Mouse (Mus musculus) frontal cortex, postnatal 36 days (tissue): ENCODE results near the gene Btbd11.

ENCODE experiments used
- DNase-seq, 2 experiments: peaks; one replicate each; pipeline ENCODE4 v3.0.0; 2022; ENCODE audit warnings: low spot score in 2 of 2

The Btbd11 gene

DNA sequence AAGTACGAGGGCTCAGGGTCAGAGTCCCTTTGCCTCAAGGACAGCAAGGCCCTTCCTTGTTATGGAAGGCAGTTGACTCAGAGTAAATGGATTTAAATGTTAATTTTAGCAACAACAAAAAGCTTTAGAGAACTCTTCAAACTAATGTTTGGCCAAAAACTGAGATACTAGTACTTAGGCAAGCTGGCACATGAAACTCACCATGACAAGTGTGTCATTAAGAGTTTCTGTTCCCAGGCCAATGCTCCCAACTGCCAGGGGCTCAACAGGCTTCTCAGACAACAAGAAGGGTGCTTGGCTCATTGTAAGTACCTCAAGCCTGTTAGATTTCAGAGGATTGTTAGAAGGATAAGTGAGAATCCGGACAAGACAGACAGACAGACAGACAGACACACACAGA lies 204.7 kb downstream of the Btbd11 start:
- DNase-seq = no peak

DNA sequence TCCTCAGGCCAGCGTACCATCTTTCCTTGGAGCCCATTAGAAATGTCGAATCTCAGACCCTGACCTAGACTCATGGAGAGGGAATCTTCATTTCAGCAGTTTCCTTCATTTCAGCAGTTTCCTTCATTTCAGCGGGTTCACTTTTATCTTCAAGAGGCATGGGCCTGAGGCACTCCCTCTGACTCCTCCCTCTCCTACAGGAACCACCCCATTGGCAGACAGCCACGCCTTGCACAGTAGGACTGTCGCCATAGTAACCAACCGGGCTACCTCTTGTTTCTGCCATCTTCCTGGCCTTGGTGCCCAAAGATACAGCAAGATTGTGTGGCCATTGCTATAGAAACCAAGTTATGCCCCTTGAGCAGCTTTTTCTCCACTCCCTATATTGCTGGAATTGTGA lies 205.4 kb downstream of the Btbd11 start:
- DNase-seq = no peak

DNA sequence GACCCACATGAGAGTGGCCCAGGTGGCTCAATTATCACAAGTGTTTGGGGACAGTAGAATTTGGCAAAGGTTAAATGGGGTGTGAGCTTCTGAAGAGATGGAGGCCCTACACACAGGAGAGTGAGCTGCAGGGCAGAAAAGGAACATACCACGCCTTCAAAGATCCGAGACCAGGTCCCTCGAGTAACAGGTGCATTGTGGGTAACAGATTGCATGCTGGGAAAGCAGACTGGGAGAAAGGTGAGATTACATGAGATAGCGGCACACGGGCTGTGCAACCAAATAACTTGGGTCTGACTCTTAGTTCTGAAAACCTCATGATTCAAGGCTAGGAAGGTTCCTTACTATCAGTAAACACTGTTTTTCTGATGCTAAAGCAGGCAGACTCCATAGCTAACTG lies 209.7 kb downstream of the Btbd11 start:
- no peak for DNase-seq

DNA sequence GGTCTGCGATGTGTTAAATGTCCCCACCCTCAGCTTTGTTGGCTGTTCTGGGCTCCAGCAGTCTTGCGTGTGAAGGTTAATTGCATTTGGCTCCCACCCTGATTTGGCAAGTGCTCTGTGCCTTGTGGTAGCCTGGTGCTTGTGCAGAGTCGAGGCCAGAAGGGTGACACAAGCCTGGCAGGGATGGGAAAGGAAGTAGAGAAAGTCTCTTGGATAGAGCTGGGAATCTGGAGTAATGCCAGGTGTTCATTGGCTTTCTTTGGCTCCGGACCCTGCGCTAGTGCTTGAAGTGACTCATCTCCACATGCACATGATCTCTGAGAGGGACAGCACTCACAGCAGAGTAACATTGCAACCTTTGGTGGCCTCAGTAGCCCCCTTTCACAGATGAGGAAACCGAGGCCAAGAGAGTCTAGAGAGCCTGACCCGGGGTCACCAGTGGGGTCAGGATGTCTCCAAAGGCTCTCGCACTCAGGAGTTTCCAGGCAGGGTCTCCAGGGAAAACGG lies 211.5 kb downstream of the Btbd11 start:
- DNase-seq = peak; percentile 19 to 41

DNA sequence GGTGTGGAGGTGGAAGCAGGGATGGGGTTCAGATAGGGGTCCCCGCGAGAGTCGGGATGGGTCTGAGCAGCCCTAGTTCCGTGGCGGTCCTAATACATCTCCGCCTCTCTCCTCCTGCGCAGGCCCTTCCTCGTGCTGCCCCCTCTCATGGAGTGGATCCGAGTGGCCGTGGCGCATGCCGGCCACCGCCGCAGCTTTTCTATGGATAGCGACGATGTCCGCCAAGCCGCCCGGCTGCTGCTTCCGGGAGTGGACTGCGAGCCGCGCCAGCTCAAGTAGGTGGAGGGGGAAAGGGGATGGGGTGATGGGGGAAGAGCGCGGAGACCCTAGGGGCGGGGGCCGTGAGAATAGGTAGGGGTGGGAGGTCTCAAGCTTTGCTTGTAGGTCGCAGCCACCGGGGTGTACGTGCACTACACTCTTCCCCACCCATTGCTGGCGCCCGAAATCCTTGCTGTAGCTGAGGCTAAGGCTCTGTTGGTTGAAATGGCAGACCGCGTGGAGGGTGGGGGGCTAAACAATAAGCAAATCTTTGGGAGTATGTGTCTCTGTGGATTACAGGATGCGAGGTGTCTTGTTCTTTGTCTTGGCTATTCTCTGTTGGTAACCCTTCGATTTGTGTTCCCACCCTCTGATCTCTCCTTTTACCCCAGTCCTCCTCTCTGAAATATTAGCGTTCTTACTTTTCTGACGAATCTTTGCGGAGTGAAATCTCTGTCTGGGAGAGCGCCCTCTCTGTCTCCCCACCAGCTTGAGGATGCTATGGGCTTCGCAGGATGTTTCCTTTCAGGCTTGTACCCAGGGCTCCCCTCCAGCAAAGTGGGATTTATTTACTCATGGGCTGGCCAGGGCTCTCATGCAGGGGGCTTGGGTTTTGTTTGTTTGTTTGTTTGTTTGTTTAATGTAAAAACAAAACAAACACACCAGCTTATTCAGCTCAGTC lies 212.3 kb downstream of the Btbd11 start:
- DNase-seq = peak in 1 of 2 experiments; percentile 14

DNA sequence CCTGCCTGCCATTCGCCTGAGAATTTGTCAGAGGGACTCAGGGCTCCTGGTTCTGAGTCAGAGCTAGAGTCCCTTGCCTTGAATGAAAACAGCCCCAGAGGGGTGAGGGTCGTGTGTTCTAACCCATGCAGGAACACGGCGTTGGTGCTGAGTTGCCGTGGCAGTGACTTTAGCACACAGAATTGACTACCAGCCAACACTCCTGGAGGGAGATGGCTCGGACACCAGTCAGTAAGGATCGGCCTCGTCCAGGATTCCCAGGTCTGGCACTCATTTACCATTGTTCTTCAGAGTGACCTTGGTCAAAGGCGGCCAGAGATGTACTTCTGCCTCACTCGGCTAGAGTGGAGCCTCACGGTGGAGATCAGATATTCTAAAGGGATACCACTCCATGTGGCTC lies 215.9 kb downstream of the Btbd11 start:
- no peak for DNase-seq

DNA sequence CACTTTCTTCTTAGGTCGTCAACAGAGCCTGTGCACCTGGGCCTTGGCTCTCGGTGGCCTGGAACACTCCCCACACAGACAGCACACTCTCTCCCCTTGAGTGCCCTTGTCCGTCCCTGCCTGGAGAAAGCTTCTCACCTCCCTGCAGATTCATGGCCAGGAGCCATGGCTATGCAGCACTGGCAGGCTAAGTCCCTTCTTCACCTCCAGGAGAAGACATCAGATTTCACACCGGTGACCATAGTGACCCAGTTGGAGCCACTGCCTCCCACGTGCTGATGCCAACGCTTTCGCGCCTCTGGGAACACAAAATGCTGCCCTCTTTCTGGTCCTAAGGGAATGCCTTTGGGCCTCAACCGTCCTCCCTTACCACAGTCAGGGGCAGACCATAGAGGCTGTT lies 217.9 kb downstream of the Btbd11 start:
- no peak for DNase-seq

DNA sequence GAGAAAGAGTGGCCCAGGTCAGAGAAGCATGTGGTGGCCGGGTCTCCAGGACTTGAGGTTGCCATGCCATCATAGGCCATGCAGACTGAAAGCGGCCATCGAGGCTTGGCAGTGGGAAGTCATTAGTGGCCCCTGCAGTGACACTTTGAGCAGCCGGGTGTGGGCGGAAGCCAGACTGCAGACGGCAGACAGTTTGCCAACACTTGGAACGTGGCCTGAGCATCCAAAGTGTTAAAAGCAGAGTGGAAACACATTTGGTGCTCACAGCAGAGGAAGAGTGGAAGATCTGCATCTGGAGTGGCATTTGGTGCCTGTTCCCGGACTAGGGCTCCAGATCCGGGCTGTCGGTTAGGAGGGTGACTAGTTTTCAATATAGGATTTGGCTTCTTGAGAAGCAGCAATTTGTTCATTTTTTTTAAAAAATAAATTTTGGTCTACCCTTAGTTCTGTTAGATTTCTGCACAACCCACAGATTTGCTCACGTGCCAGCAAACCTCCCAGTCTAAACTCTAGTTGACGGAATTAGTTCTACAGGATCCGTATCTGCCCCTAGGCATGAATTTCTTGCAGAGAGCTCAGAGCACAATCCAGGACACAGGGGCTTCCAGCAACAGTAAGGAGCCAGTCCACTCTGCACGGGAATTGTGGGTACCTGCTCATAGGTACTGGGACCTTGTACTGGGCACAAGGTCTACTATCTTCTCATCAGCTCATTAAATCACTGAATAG lies 222.1 kb downstream of the Btbd11 start:
- DNase-seq = peak; percentile 71 to 87

DNA sequence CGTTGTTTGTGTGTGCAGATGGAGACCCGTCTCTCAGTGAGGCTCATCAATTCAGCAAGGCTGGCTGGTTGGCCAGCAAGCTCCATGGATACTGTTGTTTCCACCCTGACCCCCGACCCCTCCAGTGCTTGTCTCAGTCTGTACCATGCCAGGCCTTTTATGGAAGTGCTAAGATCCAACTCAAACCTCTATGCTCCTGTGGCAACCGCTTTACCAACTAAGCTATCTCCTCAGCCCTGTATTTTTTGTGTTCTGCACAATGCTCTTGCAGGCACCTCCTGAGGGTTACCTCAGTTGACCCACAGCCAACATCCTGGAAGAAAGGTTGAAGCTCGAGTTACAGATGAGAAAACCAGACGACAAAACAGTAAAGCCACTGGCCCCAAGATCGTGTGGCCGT lies 230.5 kb downstream of the Btbd11 start:
- DNase-seq = no peak

DNA sequence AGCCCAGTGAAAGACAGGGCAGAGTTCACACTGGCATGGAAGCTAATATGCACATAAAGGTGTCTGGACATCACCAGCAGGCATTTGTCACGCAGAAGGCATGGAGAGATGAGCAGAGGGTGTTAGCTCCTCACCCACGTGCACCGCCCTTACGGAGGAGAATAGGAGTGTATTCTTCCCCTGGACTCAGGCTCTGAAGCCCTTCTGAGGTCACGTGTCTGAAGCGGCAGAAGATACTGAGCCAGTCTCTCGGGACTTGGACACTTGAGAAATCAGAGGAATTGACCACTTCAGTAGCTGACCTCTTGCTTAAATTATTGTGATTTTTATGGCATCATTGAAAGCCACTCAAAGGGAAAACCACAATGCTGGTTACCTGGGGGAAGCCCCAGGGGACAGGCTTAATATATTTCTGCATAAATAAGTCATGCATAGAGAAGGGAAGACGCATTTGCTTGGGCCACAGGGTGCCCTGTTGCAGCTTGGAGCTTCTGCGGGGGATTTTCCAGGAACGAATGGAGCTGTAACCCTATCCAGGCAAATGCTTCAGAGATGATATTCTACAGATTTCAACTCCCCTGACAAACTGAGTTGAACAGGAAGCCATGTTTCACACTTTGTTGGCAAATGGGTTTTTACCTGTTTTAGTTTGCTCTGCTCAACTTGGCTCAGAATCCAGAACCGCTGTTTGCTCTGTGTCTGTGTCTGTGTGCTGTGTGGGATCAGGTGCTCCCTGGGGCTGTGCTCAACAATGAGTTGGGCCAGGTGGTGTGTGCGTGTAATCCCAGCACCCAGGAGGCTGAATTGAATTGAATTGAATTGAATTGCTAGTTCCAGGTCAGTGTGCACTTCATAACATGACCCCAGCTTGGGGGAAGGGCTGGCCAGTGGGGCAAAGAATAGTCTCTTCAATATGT lies 231.1 kb downstream of the Btbd11 start:
- DNase-seq = no peak

DNA sequence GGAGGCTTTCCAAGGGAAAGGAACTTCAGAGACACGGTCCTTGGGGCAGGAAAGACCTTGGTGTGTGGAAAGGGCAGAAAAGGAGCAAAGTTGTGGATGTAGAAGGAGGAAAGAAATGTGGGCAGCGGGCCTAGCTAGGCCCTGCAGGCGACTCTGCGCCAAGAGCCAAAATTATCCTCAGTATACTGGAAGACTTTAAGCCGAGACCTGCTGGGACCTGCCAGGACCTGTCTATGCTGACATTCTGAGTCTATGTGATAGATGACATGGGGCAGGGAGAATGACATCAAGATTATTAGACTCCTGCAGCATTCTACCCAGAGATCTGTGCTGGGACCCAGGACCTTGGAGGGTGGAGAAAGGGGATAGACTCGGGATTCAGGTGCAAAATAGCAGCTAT lies 234.5 kb downstream of the Btbd11 start:
- DNase-seq = no peak

DNA sequence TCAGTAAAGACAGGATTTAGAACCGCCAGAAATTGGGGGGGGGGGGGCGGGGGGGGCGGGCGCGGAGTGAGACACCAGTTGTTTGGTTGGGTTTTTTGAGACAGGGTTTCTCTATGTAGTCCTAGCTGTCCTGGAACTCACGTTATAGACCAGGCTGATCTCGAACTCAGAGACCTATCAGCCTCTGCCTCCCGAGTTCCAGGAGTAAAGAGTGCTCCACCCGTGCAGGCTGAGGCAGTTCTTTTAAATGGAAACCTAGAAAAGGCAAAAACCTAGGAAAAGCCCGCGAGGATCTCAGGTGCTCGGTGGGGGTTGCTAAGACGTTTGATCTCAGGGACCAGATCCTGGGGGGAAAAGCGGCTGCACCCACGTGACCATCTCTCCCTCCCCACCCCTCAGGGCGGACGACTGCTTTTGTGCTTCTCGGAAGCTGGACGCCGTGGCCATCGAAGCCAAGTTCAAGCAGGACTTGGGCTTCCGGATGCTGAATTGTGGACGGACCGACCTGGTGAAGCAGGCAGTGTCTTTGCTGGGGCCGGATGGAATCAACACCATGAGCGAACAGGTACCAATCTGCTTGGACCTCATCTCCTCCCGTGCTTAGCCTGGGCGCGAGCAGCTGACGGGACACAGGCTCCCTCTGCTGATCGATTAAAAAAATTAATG lies 238.0 kb downstream of the Btbd11 start:
- DNase-seq = peak; percentile 41 to 51

DNA sequence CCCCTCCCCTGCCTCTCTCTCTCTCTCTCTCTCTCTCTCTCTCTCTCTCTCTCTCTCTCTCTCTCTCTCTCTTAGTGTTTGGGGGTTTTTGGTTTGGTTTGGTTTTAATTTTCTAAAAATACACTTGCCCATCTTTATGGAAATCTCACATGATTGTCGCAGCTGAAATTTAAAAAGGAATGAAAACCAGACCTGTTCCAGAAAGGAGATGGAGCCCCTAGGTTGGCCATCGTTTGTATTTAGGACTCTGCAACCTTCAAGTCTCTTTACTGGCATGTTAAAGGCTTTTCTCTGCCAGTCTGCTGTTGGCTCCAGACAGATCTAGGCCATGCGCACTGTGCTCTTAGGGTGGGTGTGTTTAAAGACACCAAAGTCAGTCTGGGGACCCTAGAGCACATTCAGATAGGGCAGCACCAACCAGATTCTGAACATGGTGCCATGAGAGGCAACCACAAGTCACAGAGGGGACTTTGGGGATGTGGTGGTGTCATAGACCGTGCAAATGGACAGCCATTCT lies 238.6 kb downstream of the Btbd11 start:
- DNase-seq = no peak

DNA sequence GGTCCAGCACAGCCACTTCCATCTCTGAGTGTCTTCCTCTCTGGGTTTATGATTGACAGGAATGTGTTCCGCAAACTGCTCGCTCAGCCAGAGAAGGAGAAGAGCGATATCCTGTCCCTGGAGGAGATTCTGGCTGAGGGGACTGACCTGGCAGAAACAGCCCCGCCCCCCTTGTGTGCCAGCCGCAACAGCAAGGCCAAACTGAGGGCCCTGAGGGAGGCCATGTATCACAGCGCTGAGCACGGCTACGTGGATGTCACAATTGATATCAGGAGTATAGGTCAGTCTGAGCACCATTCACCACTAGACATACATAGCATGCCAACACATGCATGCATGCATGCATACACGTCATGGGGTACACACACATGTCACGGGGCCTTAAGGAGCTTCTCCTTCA lies 245.4 kb downstream of the Btbd11 start:
- DNase-seq = no peak

DNA sequence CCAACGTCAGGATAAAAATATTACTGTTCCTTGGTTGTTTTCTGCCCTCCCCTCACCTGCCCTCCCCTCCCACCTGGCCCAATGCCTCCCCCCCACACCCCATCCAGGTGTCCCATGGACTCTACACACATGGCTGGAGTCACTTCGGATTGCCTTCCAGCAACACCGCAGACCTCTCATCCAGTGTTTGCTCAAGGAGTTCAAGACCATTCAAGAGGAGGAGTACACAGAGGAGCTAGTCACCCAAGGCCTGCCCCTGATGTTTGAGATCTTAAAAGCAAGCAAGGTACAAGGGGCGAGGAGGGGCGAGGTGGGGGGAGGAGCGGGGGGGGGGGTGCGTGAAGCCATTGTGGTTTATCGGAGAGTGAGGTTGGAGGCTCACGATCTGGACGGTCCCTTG lies 247.0 kb downstream of the Btbd11 start:
- DNase-seq = no peak

DNA sequence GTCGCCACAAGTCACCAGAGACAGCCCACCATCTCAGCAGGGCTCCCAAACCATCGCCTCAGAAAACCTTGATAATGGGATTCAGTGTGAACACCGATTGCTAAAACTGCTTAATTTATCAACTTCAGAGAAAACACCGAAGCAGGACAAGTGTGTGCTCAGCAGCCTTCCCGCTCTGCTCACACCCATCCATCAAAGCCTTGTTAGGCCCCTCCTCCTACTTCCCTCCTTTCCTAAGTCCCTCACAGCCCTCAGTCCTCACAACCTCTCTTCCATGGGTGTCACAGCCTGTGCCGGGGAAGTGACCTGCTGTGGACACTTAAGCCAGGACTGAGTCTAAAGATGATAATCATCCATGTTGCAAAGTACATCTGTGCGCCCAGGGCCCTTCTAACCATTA lies 251.0 kb downstream of the Btbd11 start:
- DNase-seq = no peak

DNA sequence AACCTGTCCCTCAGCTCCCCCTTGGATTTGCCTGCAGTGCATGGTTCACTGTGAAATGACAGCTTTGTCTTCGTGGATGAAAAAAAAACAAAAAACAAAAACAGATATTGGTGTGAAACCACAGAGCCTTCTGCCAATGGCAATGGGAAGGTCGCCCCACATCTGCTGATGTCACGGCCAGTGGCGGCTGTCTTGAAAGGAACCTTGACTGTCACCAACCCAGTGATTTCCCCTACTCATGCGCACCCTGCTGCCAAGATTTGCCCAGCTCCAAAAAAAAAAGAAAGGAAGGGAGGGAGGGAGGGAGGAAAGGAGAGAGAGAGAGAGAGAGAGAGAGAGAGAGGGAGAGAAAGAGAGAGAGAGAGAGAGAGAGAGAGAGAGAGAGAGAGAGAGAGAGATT lies 251.5 kb downstream of the Btbd11 start:
- DNase-seq = no peak

DNA sequence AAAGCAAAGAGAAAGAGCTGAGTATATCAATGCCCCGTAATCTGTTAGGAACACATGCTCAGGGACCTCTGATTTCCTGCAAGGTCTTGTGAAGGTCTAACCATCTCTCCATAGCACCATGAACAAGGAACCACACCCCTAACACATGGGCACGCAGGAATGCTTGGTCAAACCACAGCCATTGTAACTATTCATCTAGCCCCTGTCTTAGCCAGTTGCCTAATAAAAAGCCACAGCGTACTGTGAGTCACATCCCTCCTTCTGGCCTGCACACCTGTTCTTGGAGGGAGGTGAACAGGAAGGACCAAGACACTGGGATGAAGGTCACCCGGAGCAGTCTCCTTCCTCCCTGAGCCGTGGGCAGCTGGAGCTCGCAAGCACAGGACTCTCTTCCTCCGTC lies 253.0 kb downstream of the Btbd11 start:
- no peak for DNase-seq

DNA sequence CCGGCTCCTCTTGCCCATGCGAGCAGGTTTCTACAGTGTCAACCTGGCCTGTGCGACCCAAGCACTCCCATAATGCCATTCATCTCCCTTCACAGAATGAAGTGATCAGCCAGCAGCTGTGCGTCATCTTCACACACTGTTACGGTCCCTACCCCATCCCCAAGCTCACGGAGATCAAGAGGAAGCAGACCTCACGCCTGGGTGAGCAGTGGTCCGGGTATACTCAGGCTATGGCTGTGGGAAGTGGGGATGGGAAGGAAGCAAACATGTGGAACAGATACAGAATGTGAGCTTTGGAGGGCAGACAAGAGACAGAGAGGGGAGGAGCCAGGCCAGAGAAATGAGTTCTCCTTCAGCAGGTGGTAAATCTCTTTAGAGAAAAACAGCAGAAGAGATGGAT lies 253.8 kb downstream of the Btbd11 start:
- no peak for DNase-seq

DNA sequence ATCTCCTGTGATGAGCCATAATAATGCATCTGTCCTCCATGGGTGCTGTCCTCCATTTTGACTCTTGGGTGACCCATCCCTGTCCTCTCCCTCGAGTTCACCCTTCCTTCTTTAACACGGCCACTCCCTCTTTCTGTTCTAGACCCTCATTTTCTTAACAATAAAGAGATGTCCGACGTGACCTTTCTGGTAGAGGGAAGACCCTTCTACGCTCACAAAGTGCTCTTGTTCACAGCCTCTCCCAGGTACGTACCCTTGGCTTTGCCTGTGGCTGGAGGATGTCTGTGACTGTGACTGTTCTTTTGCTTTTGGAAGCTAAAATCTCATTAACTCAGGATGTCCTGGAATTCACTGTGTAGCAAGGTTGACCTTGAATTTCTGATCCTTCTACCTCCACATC lies 258.7 kb downstream of the Btbd11 start:
- DNase-seq = no peak

DNA sequence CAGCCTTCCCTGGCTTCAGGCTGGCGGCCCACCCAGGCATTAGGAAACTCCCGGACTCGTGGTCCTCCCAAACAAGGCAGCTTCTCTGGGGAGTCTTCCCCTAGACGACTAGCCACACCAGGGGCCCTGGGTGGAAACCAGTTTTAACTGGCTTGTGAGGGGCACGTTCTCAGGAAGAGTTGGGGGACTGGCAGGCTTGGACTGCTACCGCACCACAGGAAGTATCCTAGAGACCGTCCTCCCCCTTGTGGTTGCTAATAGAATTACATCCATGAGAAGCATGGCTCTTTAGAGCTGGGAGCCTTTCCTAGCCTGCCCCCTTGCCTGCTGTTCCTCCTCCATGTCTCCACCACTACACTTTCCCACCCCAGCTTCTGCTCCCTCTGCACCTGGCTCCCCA lies 265.1 kb downstream of the Btbd11 start:
- peak; percentile 24 to 67 for DNase-seq
